Mouse (Mus musculus) liver, embryonic 16.5 days (tissue): Measurements from ENCODE around the gene Ckm. TPM values are rescaled to one million over a fixed set of nuclear protein-coding genes. Genes with fewer than 3 reads are reported as not detected.

Experiments used
- ATAC-seq: fragments of 200-750 bp; cut with Nextera tagmentation; 2 replicates; pipeline ENCODE4 v1.8.0; 2017; ENCODE audit warnings: low read depth, mild to moderate bottlenecking, moderate number of reproducible peaks, moderate library complexity
- H3K27ac ChIP-seq: fragments of 300-500 bp; sonication (generic); 2 replicates; pipeline ENCODE4 v1.5.1; 2014; ENCODE audit warnings: mild to moderate bottlenecking, low read length
- H3K27me3 ChIP-seq: fragments of 300-500 bp; sonication (generic); 2 replicates; pipeline ENCODE4 v1.6.1; 2014; ENCODE audit warnings: low read depth, low read length, mixed read lengths; ENCODE audit not compliant: control insufficient read depth, insufficient read depth
- H3K36me3 ChIP-seq: fragments of 300-500 bp; sonication (generic); 2 replicates; pipeline ENCODE4 v1.6.1; 2014; ENCODE audit warnings: mild to moderate bottlenecking; ENCODE audit not compliant: control insufficient read depth, insufficient read depth
- H3K4me1 ChIP-seq: fragments of 300-500 bp; sonication (generic); 2 replicates; pipeline ENCODE4 v1.6.1; 2014; ENCODE audit warnings: low read depth, low read length, mixed read lengths; ENCODE audit not compliant: control insufficient read depth
- H3K4me2 ChIP-seq: fragments of 300-500 bp; sonication (generic); 2 replicates; pipeline ENCODE4 v1.6.1; 2014; ENCODE audit warnings: low read depth, low read length, mixed read lengths
- H3K4me3 ChIP-seq: fragments of 300-500 bp; sonication (generic); 2 replicates; pipeline ENCODE4 v1.5.1; 2014; ENCODE audit warnings: low read depth, mild to moderate bottlenecking, low read length
- H3K9ac ChIP-seq: fragments of 300-500 bp; sonication (generic); 2 replicates; pipeline ENCODE4 v1.6.1; 2014; ENCODE audit warnings: low read depth, low read length
- H3K9me3 ChIP-seq: fragments of 300-500 bp; sonication (generic); replicated peaks from 2 replicates; pipeline ENCODE4 v1.6.1; 2016; ENCODE audit warnings: low read length; ENCODE audit not compliant: control insufficient read depth
- WGBS: fragments of 180-500 bp; shearing (Covaris S2); extraction: QIAGEN DNeasy Blood & Tissue Kit; methylation state at CpG from one replicate; pipeline ENCODE4 v1.1.7; 2014; ENCODE audit not compliant: insufficient replicate concordance; 5-methylcytosine and 5-hydroxymethylcytosine counted together
- polyA plus RNA-seq: library from polyadenylated mRNA; unstranded; fragments of >200 nt; fragmentation: Nextera tagmentation; extraction: Ambion mirVana; gene quantifications from 2 replicates; pipeline ENCODE4 v1.2.1, GENCODE M21; 2015

The Ckm gene
- polyA plus RNA-seq, 1 experiment from 2014 or later = 65.4 TPM

- no peak overlapping the region for H3K9ac ChIP-seq
- 68% methylated on average over 8 of the region's 8 CpGs for WGBS
- no peak for ATAC-seq
Observed at GRCm38 (mm10) chr7:19378049-19378448, 26.5 kb upstream of the Ckm start.

GRCm38 (mm10) chr7:19381377-19382165 lies 23.0 kb upstream of the Ckm start, which contains the start of gene Ercc2:
Ercc2 (plus strand) TSS chr7:19382010.
- peak within 1 kb of the TSS; percentile 85 for H3K4me3 ChIP-seq
- peak; percentile 99 for ATAC-seq
- H3K27me3 ChIP-seq = no peaks in the 10 kb centered on the region
- H3K9me3 ChIP-seq = no peaks in the 10 kb centered on the region
- peaks cover 15% of the 10 kb centered on the region for H3K4me1 ChIP-seq
- H3K36me3 ChIP-seq = peaks cover 4% of the 10 kb centered on the region
- peak within 1 kb of the TSS; percentile 94 for H3K4me2 ChIP-seq
- no peak within 1 kb of the TSS for H3K27ac ChIP-seq
- 4% methylated on average over 48 of the region's 48 CpGs for WGBS
- peak within 1 kb of the TSS; percentile 76 for H3K9ac ChIP-seq

More at GRCm38 (mm10) chr7:19378049-19378448, 26.5 kb upstream of the Ckm start:
- no peak overlapping the region for H3K4me2 ChIP-seq
- H3K4me3 ChIP-seq = no peak overlapping the region
- no peaks in the 10 kb centered on the region for H3K27me3 ChIP-seq
- no peaks in the 10 kb centered on the region for H3K9me3 ChIP-seq
- peaks cover 10% of the 10 kb centered on the region for H3K4me1 ChIP-seq
- H3K36me3 ChIP-seq = no peaks in the 10 kb centered on the region
- H3K27ac ChIP-seq = no peak overlapping the region

GRCm38 (mm10) chr7:19382166-19382541 lies 22.4 kb upstream of the Ckm start:
- ATAC-seq = peak; percentile 57
- Histone ChIP-seq H3K4me3 (peak overlapping the region; percentile 85), H3K27ac (no peak overlapping the region), H3K27me3 (no peaks in the 10 kb centered on the region), H3K4me1 (peaks cover 15% of the 10 kb centered on the region), H3K9ac (peak overlapping the region; percentile 76), H3K36me3 (peaks cover 4% of the 10 kb centered on the region), H3K4me2 (peak overlapping the region; percentile 94), H3K9me3 (no peaks in the 10 kb centered on the region)
- WGBS = under 1% methylated on average over 34 of the region's 37 CpGs

- Histone ChIP-seq H3K27ac (no peak overlapping the region), H3K36me3 (peaks cover 6% of the 10 kb centered on the region), H3K9ac (no peak overlapping the region), H3K4me2 (no peak overlapping the region), H3K9me3 (no peaks in the 10 kb centered on the region), H3K4me3 (no peak overlapping the region), H3K4me1 (peaks cover 17% of the 10 kb centered on the region), H3K27me3 (no peaks in the 10 kb centered on the region)
- no peak for ATAC-seq
- WGBS = 85% methylated on average over 9 of the region's 9 CpGs
Observed at GRCm38 (mm10) chr7:19383708-19384107, 20.9 kb upstream of the Ckm start.

- Histone ChIP-seq H3K27ac (no peak overlapping the region), H3K9ac (no peak overlapping the region), H3K9me3 (no peaks in the 10 kb centered on the region), H3K27me3 (no peaks in the 10 kb centered on the region), H3K4me2 (no peak overlapping the region), H3K4me1 (peaks cover 2% of the 10 kb centered on the region; the same call in 1 of the 2 replicates), H3K36me3 (peaks cover 30% of the 10 kb centered on the region), H3K4me3 (no peak overlapping the region)
- no peak for ATAC-seq
- 71% methylated on average over 10 of the region's 10 CpGs for WGBS
Observed at GRCm38 (mm10) chr7:19388699-19389413, 15.7 kb upstream of the Ckm start.

- peaks cover 6% of the 10 kb centered on the region for H3K27me3 ChIP-seq
- H3K4me2 ChIP-seq = no peak overlapping the region
- whole genome bisulfite sequencing = 74% methylated on average over 8 of the region's 8 CpGs
- no peak overlapping the region for H3K9ac ChIP-seq
- H3K36me3 ChIP-seq = peaks cover 26% of the 10 kb centered on the region
- no peaks in the 10 kb centered on the region; the same call in 1 of the 2 replicates for H3K4me1 ChIP-seq
- no peak overlapping the region for H3K27ac ChIP-seq
- no peak for ATAC-seq
- no peaks in the 10 kb centered on the region for H3K9me3 ChIP-seq
- H3K4me3 ChIP-seq = no peak overlapping the region
Observed at GRCm38 (mm10) chr7:19394484-19394883, 10.1 kb upstream of the Ckm start.

- 5% methylated on average over 26 of the region's 27 CpGs for WGBS
- H3K4me2 ChIP-seq = peak overlapping the region; percentile 49
- H3K27ac ChIP-seq = no peak overlapping the region
- no peak overlapping the region for H3K9ac ChIP-seq
- no peaks in the 10 kb centered on the region for H3K36me3 ChIP-seq
- H3K4me3 ChIP-seq = peak overlapping the region; percentile 21; the same call in 1 of the 2 replicates
- H3K9me3 ChIP-seq = peaks cover 7% of the 10 kb centered on the region
- ATAC-seq = peak; percentile 27; the same call in 1 of the 2 replicates
- H3K27me3 ChIP-seq = peaks cover 43% of the 10 kb centered on the region
- H3K4me1 ChIP-seq = peaks cover 15% of the 10 kb centered on the region
Observed at GRCm38 (mm10) chr7:19399496-19400280, 4.9 kb upstream of the Ckm start.

- 70% methylated on average over 4 of the region's 4 CpGs for WGBS
- Histone ChIP-seq H3K9ac (no peak overlapping the region), H3K4me1 (peaks cover 15% of the 10 kb centered on the region), H3K36me3 (no peaks in the 10 kb centered on the region), H3K9me3 (peaks cover 7% of the 10 kb centered on the region), H3K4me2 (no peak overlapping the region), H3K27ac (no peak overlapping the region), H3K27me3 (peaks cover 45% of the 10 kb centered on the region), H3K4me3 (no peak overlapping the region)
- no peak for ATAC-seq
Observed at GRCm38 (mm10) chr7:19400946-19401345, 3.6 kb upstream of the Ckm start.
